Mouse (Mus musculus) heart, adult 2 months (tissue): ENCODE results near the gene Gm20075. TPM values are rescaled to one million over a fixed set of nuclear protein-coding genes. Genes with fewer than 3 reads are reported as not detected.

ENCODE experiments used
- DNase-seq, 2 experiments: peaks; one replicate each; pipeline ENCODE4 v3.0.0; 2021
- H3K27ac ChIP-seq: fragments of 200-600 bp; 2 replicates; pipeline ENCODE4 v1.8.1; 2022
- H3K27me3 ChIP-seq: fragments of 200-500 bp; 2 replicates; pipeline ENCODE4 v1.6.1; 2012; ENCODE audit warnings: mild to moderate bottlenecking, low read length, inconsistent platforms, mixed read lengths; ENCODE audit not compliant: control insufficient read depth, insufficient read depth
- H3K36me3 ChIP-seq: fragments of 200-500 bp; 2 replicates; pipeline ENCODE4 v1.6.1; 2012; ENCODE audit warnings: low read length, inconsistent platforms; ENCODE audit not compliant: control insufficient read depth, insufficient read depth
- H3K4me1 ChIP-seq: fragments of 200-500 bp; 2 replicates; pipeline ENCODE4 v1.6.1; 2011; ENCODE audit warnings: low read length; ENCODE audit not compliant: control insufficient read depth, insufficient read depth
- H3K4me3 ChIP-seq: fragments of 200-600 bp; 2 replicates; pipeline ENCODE4 v1.8.1; 2022
- H3K79me2 ChIP-seq: fragments of 200-500 bp; replicated peaks from 2 replicates; pipeline ENCODE4 v1.6.1; 2012; ENCODE audit warnings: mild to moderate bottlenecking, inconsistent platforms, low read length, moderate library complexity, mixed read lengths; ENCODE audit not compliant: control insufficient read depth, insufficient read depth
- H3K9ac ChIP-seq: fragments of 200-500 bp; 2 replicates; pipeline ENCODE4 v1.6.1; 2012; ENCODE audit warnings: low read depth, mild to moderate bottlenecking, control low read depth, inconsistent platforms, low read length, mixed read lengths
- CTCF ChIP-seq: fragments of 200-600 bp; IDR thresholded peaks from 2 replicates; pipeline ENCODE4 v1.8.1; 2022; ENCODE audit warnings: antibody characterized with exemption, mild to moderate bottlenecking, moderate library complexity
- EP300 ChIP-seq: fragments of 200-500 bp; IDR thresholded peaks from 2 replicates; pipeline ENCODE4 v1.6.1; 2011; ENCODE audit warnings: low read depth, low read length, control low read depth; ENCODE audit not compliant: insufficient read depth
- POLR2A ChIP-seq: fragments of 200-500 bp; IDR thresholded peaks from 2 replicates; pipeline ENCODE4 v1.6.1; 2011; ENCODE audit warnings: mild to moderate bottlenecking, low read depth, low read length, control low read depth; ENCODE audit not compliant: insufficient read depth
- WGBS: fragments of 180-500 bp; shearing (Covaris S2); methylation state at CpG from one replicate; pipeline ENCODE4 v1.1.7; 2018; 5-methylcytosine and 5-hydroxymethylcytosine counted together
- intact Hi-C: fragments of 180-260 bp; cut with DNase I; formaldehyde crosslinking; loops from one replicate; pipeline ENCODE4 v1.15.1; 2025
- polyA plus RNA-seq: library from polyadenylated mRNA; depleted of rRNA; stranded (reverse); fragments of >200 nt; gene quantifications from 2 replicates; pipeline ENCODE4 v1.2.3, GENCODE M21; 2012; rRNA removed
- total RNA-seq, 2 experiments: library from RNA; stranded (reverse); gene quantifications; 2 replicates each; pipeline ENCODE4 v1.2.3; 2021

Gene Gm20075
- total and polyA plus RNA-seq, 3 experiments = 2.4 to 11.8 (median 10.1) TPM

DNA sequence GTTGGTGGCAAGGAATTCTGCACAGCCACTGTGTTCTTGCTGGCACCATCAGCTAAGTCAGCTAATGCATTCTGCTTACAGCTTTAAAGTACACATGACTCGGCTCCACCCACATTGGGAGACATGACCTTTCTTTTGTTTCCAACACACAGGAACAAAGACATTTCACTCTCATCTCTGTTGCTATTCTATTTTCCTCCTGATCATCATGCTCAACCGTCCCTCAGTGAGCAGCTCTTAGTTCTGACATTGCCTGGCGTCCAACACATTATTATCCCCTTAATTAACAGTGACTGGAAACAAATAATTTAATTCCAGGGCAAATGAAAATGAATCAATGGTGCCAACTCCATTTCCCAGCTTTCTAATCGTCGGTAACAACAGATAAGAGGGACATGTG lies 35.8 kb downstream of the Gm20075 start:
- DNase-seq = no peak
- Histone ChIP-seq H3K27me3 (no peaks in the 10 kb centered on the region), H3K27ac (no peak overlapping the region), H3K36me3 (no peaks in the 10 kb centered on the region), H3K9ac (no peak overlapping the region), H3K79me2 (no peaks in the 10 kb centered on the region), H3K4me3 (no peak overlapping the region), H3K4me1 (no peaks in the 10 kb centered on the region)
- WGBS = 59% methylated on average over 5 of the region's 5 CpGs
- no peak for TF ChIP-seq CTCF
- TF ChIP-seq POLR2A = no peak
- TF ChIP-seq EP300 = no peak
- intact Hi-C loops = no loop called here

DNA sequence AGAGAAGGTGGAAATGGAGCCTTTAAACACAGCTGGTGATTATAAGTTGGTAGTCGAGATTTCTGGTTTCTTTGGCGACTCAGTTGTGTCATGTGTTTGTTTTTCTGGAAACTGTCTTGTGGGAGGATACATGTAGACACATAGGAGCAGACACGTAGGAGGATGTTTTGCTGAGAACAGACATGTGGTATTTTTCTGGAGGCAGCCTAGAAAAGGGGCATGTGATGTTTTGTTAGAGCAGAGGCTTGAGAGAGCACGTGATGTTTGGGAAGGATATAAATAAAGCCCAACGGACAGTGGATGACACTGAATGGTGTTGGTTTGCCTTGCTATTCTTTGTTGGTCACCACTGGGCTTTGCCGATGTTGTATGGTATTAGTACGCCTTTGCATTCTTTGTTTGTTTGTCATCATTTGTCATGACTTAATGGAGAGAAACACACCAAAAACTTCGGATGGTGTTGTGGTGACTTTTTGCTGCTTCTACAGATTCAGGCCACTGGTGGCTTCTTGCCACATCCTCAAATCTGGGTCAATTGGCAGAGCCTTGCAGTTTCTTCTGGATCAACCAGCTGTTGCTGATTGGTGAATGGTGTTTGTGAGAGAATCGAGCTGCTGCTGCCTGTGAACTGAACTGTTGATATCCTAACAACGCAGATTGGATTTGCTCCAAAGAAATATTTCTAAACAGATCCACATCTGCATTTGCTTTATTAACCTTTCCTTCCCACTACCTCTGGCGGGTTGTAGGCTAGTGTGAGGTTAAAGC lies 40.7 kb downstream of the Gm20075 start:
- H3K4me1 ChIP-seq = no peaks in the 10 kb centered on the region
- no peak for DNase-seq
- H3K9ac ChIP-seq = no peak overlapping the region
- TF ChIP-seq CTCF (no peak), EP300 (no peak), POLR2A (no peak)
- H3K27ac ChIP-seq = no peak overlapping the region
- no peaks in the 10 kb centered on the region for H3K36me3 ChIP-seq
- H3K79me2 ChIP-seq = no peaks in the 10 kb centered on the region
- no peak overlapping the region for H3K4me3 ChIP-seq
- H3K27me3 ChIP-seq = no peaks in the 10 kb centered on the region
- 57% methylated on average over 11 of the region's 11 CpGs for WGBS
- intact Hi-C loops = no loop called here

DNA sequence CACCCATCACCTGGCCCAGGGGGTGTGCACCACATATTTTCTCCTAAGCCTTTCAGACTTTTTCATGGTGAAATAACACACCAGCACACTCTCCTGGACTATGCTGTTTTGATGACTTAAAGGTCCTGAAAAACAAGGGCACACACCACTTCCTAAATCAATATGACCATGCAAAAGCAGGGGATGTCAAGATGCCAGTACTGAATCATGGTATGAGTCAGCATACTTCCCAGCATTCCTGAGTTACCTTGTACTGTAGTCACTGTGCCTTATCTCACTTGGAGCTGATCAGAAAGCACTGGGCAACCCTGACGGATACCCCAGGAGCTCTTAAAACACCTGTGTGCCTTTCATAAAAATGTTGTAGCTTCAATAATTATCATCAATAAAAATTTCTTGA lies 41.6 kb downstream of the Gm20075 start:
- no peaks in the 10 kb centered on the region for H3K36me3 ChIP-seq
- DNase-seq = no peak
- intact Hi-C loops = no loop called here
- H3K27ac ChIP-seq = no peak overlapping the region
- 53% methylated on average over 1 of the region's 1 CpGs for WGBS
- no peak overlapping the region for H3K4me3 ChIP-seq
- H3K79me2 ChIP-seq = no peaks in the 10 kb centered on the region
- TF ChIP-seq EP300 = no peak
- TF ChIP-seq POLR2A = no peak
- TF ChIP-seq CTCF = no peak
- H3K27me3 ChIP-seq = no peaks in the 10 kb centered on the region
- H3K4me1 ChIP-seq = no peaks in the 10 kb centered on the region
- no peak overlapping the region for H3K9ac ChIP-seq

DNA sequence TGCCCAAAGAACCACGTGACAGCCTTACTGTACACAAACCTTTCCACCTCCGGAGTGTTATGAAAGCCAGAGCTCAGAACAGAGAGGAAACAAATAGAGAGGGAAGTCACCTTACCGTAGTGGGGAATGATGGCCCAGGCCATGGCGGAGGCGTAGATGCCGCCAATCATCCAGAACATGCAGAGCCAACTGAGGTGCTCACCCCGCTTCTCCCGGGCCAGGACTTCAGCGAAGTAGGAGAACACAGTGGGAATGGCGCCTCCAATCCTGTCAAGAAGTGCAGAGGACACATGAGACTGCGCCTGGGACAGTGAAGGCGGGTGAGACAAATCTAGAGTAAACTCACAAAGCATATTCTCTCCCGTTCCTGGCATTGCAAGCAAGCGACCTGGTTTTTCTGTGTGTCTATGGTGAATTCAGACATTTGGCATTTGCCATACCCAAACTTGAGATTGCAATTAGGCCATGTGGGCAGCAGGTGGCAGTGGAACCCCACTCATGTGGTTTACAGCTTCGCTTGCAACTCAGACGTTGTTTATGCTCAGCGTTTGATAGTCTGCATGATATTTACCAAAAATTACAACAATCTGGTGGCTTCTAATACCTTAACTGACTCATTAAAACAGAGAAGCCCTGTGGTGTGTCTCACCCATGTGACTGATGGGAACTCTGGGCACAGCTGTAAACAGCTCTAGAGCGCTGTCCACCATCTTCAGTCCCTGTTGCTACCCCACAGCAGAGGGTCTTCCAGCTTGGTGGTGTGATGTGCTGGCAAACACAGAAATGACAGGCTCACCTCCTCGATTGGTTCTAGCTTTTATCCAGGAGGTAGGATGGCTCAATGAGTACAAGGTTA lies 50.6 kb downstream of the Gm20075 start:
- no peaks in the 10 kb centered on the region for H3K36me3 ChIP-seq
- DNase-seq = peak in 1 of 2 experiments; percentile 47
- H3K27me3 ChIP-seq = no peaks in the 10 kb centered on the region
- no peak overlapping the region for H3K9ac ChIP-seq
- no peaks in the 10 kb centered on the region for H3K79me2 ChIP-seq
- WGBS = 55% methylated on average over 19 of the region's 19 CpGs
- H3K4me1 ChIP-seq = no peaks in the 10 kb centered on the region
- peak; percentile 71; the same call in 1 of the 2 replicates for TF ChIP-seq EP300
- TF ChIP-seq POLR2A = no peak
- peak; percentile 80 for TF ChIP-seq CTCF
- H3K4me3 ChIP-seq = no peak overlapping the region
- no peak overlapping the region for H3K27ac ChIP-seq
- intact Hi-C loops = loop anchor here (2.0 kb wide), 2 partner anchors 344 to 560 kb away; no protein-coding TSS in a partner anchor

Other genes with a start within 250 kb of the Gm20075 start
- gene Iqgap2, start 189.5 kb downstream of the Gm20075 start, total RNA-seq = 1 to 10 TPM; 2.2 to 2.5 TPM
- 0.61 and 1.1 TPM in 2 replicates for gene Iqgap2, start 189.5 kb downstream of the Gm20075 start, polyA plus RNA-seq
- gene Gm17190, start 678 bp upstream of the Gm20075 start, total RNA-seq = not detected
- not detected in 2 replicates for gene Gm17190, start 678 bp upstream of the Gm20075 start, polyA plus RNA-seq
- gene Sv2c, start 51.2 kb upstream of the Gm20075 start, total RNA-seq = under 1 TPM; 0.23 to 0.48 TPM
- 0.41 and 0.44 TPM in 2 replicates for gene Sv2c, start 51.2 kb upstream of the Gm20075 start, polyA plus RNA-seq